Mouse (Mus musculus): Measurements from ENCODE around the gene Spata18. TPM values are rescaled to one million over a fixed set of nuclear protein-coding genes. Genes with fewer than 3 reads are reported as not detected.

Spata18 gene
- polyA plus RNA-seq, 1 experiment from 2014 or later = 0.62 TPM

- no peak overlapping the region for H3K4me2 ChIP-seq (ENCODE audit: low read length)
- H3K9me3 ChIP-seq (replicated peaks; ENCODE audit: control insufficient read depth, low read length, poor library complexity, severe bottlenecking) = no peaks in the 10 kb centered on the region
- H3K27ac ChIP-seq (ENCODE audit: low read length) = no peak overlapping the region
- peaks cover 10% of the 10 kb centered on the region for H3K4me1 ChIP-seq (ENCODE audit: control insufficient read depth, insufficient read depth, low read length)
- H3K36me3 ChIP-seq (ENCODE audit: control insufficient read depth, insufficient read depth, low read length) = no peaks in the 10 kb centered on the region
- 82% methylated on average over 4 of the region's 4 CpGs for WGBS
- H3K4me3 ChIP-seq (ENCODE audit: low read depth, low read length) = no peak overlapping the region
- H3K9ac ChIP-seq (ENCODE audit: low read depth, low read length) = no peak overlapping the region
- no peaks in the 10 kb centered on the region for H3K27me3 ChIP-seq (ENCODE audit: control insufficient read depth, insufficient read depth, low read depth, low read length)
- ATAC-seq = no peak
Measured at GRCm38 (mm10) chr5:73642091-73642490, 9.1 kb upstream of the Spata18 start.

DNA sequence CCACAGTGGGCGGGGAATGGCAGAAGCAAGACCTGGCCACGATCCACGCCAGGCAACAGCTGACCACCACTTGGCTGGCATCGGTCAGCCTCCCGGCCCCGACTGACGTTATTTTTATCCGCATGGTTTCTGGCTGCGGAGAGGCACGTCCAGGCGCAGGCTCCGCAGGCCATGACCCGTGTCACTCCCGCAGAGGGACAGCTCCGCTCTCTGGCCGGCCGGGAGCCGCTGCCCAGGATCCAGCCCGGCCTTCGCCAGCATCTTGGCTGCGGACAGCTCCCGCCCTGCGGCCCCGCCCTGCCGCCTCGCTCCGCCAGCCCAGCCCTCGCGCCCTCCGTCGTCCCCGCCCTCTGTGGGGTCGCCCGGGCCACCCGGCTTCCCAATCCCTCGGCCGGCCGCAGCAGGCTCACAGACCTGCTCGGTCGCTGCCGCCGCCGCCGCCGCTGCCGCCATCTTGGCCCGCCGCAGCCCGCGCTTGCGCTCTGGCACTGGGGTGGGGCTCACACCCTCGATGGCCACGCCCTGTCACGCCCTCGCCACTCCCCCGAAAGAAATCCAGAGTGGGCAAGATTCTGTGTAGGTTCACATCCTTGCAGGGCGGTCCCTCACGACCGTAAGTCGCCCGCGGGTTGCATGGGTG, 3.8 kb upstream of the Spata18 start, which contains the start of gene Sgcb:
Gene Sgcb, minus strand, starts transcription at position 530 of the 640 bp plus-strand sequence.
- Histone ChIP-seq H3K4me1 (ENCODE audit: control insufficient read depth, insufficient read depth, low read length) (peaks cover 19% of the 10 kb centered on the region), H3K27me3 (ENCODE audit: control insufficient read depth, insufficient read depth, low read depth, low read length) (peaks cover 27% of the 10 kb centered on the region), H3K36me3 (ENCODE audit: control insufficient read depth, insufficient read depth, low read length) (no peaks in the 10 kb centered on the region), H3K27ac (ENCODE audit: low read length) (peak within 1 kb of the TSS; percentile 45; the same call in 1 of the 2 replicates), H3K4me2 (ENCODE audit: low read length) (peak within 1 kb of the TSS; percentile 71), H3K4me3 (ENCODE audit: low read depth, low read length) (peak within 1 kb of the TSS; percentile 69), H3K9me3 (replicated peaks; ENCODE audit: control insufficient read depth, low read length, poor library complexity, severe bottlenecking) (no peaks in the 10 kb centered on the region), H3K9ac (ENCODE audit: low read depth, low read length) (peak within 1 kb of the TSS; percentile 82)
- peak; percentile 87 for ATAC-seq
- WGBS = under 1% methylated on average over 55 of the region's 62 CpGs

- Histone ChIP-seq H3K9me3 (replicated peaks; ENCODE audit: control insufficient read depth, low read length, poor library complexity, severe bottlenecking) (no peaks in the 10 kb centered on the region), H3K27me3 (ENCODE audit: control insufficient read depth, insufficient read depth, low read depth, low read length) (peaks cover 32% of the 10 kb centered on the region), H3K4me2 (ENCODE audit: low read length) (peak overlapping the region; percentile 77), H3K27ac (ENCODE audit: low read length) (no peak overlapping the region), H3K9ac (ENCODE audit: low read depth, low read length) (no peak overlapping the region), H3K36me3 (ENCODE audit: control insufficient read depth, insufficient read depth, low read length) (no peaks in the 10 kb centered on the region), H3K4me3 (ENCODE audit: low read depth, low read length) (peak overlapping the region; percentile 40), H3K4me1 (ENCODE audit: control insufficient read depth, insufficient read depth, low read length) (peaks cover 19% of the 10 kb centered on the region)
- ATAC-seq = no peak
- WGBS = under 1% methylated on average over 15 of the region's 15 CpGs
Measured at GRCm38 (mm10) chr5:73650365-73650964, 714 bp upstream of the Spata18 start.

DNA sequence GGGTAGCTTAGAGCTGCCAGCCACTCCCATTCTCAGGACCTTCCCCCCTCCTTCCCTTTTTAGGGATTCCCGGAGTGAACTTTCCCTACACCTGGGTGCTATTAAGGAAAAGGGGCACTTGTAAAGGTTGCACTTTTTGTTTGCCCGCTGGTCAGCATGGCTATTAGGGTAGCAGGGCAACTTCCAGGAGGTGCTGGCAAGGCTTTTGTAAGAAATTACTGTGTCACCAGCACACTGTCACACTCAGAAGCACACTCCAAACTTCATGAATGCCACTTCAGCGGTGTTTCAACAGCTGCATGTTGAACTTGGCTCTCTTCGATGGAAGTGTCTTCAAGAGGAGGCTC, 649 bp downstream of the Spata18 start:
- no peak for ATAC-seq
- Histone ChIP-seq H3K36me3 (ENCODE audit: control insufficient read depth, insufficient read depth, low read length) (no peaks in the 10 kb centered on the region), H3K4me1 (ENCODE audit: control insufficient read depth, insufficient read depth, low read length) (peaks cover 14% of the 10 kb centered on the region), H3K4me2 (ENCODE audit: low read length) (peak overlapping the region; percentile 77), H3K4me3 (ENCODE audit: low read depth, low read length) (peak overlapping the region; percentile 40; the same call in 1 of the 2 replicates), H3K27me3 (ENCODE audit: control insufficient read depth, insufficient read depth, low read depth, low read length) (peaks cover 32% of the 10 kb centered on the region), H3K27ac (ENCODE audit: low read length) (no peak overlapping the region), H3K9me3 (replicated peaks; ENCODE audit: control insufficient read depth, low read length, poor library complexity, severe bottlenecking) (no peaks in the 10 kb centered on the region), H3K9ac (ENCODE audit: low read depth, low read length) (no peak overlapping the region)
- WGBS = 3% methylated on average over 4 of the region's 4 CpGs

- Histone ChIP-seq H3K27ac (ENCODE audit: low read length) (no peak overlapping the region), H3K9me3 (replicated peaks; ENCODE audit: control insufficient read depth, low read length, poor library complexity, severe bottlenecking) (no peaks in the 10 kb centered on the region), H3K9ac (ENCODE audit: low read depth, low read length) (no peak overlapping the region), H3K4me1 (ENCODE audit: control insufficient read depth, insufficient read depth, low read length) (no peaks in the 10 kb centered on the region), H3K4me3 (ENCODE audit: low read depth, low read length) (no peak overlapping the region), H3K4me2 (ENCODE audit: low read length) (no peak overlapping the region), H3K36me3 (ENCODE audit: control insufficient read depth, insufficient read depth, low read length) (no peaks in the 10 kb centered on the region), H3K27me3 (ENCODE audit: control insufficient read depth, insufficient read depth, low read depth, low read length) (0 out of 2 replicates have a peak, but pooled peaks cover 2% of the 10 kb centered on the region)
- 88% methylated on average over 2 of the region's 2 CpGs for WGBS
- ATAC-seq = no peak
Measured at GRCm38 (mm10) chr5:73666695-73667094, 15.5 kb downstream of the Spata18 start.

DNA sequence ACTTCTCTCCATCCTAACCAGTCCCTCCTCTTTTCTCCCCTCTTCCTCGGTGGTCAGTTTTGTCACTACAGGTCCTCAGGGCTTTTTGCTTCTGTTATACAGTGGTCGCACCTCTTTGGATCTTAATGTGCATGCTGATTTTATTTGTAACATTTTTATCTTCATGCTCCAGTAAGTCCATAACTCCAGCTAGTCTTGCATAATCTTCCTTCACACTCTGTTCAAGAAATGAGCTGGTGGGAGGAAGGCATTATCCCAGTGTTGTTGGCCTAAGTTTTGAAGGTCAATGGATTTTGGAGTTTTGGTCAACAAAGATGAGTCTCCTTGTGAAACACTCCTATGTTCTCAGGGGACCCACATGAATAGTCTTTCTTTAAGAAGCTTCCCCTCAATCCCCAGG, 16.7 kb downstream of the Spata18 start:
- Histone ChIP-seq H3K4me2 (ENCODE audit: low read length) (no peak overlapping the region), H3K36me3 (ENCODE audit: control insufficient read depth, insufficient read depth, low read length) (no peaks in the 10 kb centered on the region), H3K9me3 (replicated peaks; ENCODE audit: control insufficient read depth, low read length, poor library complexity, severe bottlenecking) (no peaks in the 10 kb centered on the region), H3K27ac (ENCODE audit: low read length) (no peak overlapping the region), H3K27me3 (ENCODE audit: control insufficient read depth, insufficient read depth, low read depth, low read length) (0 out of 2 replicates have a peak, but pooled peaks cover 2% of the 10 kb centered on the region), H3K4me3 (ENCODE audit: low read depth, low read length) (no peak overlapping the region), H3K4me1 (ENCODE audit: control insufficient read depth, insufficient read depth, low read length) (no peaks in the 10 kb centered on the region), H3K9ac (ENCODE audit: low read depth, low read length) (no peak overlapping the region)
- ATAC-seq = no peak
- 86% methylated on average over 2 of the region's 2 CpGs for WGBS

DNA sequence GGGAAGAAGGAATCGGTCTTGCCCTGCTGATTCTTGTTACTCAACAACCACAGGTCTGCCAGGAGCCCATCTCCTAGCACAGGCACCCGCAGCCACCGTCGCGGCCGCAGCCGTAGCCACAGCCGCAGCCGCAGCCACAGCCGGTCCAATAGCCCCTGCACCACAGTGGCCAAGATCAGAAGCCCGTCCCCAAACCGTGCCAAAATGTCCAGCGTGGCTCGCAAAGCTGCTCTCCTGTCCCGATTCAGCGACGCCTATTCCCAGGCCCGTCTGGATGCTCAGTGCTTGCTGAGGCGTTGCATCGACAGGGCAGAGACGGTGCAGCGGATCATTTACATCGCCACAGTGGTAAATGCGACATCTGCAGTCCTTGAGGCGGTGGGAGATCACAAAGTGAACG, 18.2 kb downstream of the Spata18 start:
- 0 out of 2 replicates have a peak, but pooled peaks cover 2% of the 10 kb centered on the region for H3K27me3 ChIP-seq (ENCODE audit: control insufficient read depth, insufficient read depth, low read depth, low read length)
- no peaks in the 10 kb centered on the region for H3K9me3 ChIP-seq (replicated peaks; ENCODE audit: control insufficient read depth, low read length, poor library complexity, severe bottlenecking)
- H3K4me1 ChIP-seq (ENCODE audit: control insufficient read depth, insufficient read depth, low read length) = no peaks in the 10 kb centered on the region
- ATAC-seq = no peak
- 48% methylated on average over 26 of the region's 26 CpGs for WGBS
- no peak overlapping the region for H3K9ac ChIP-seq (ENCODE audit: low read depth, low read length)
- peak overlapping the region; percentile 45 for H3K4me2 ChIP-seq (ENCODE audit: low read length)
- no peak overlapping the region; the same call in 1 of the 2 replicates for H3K4me3 ChIP-seq (ENCODE audit: low read depth, low read length)
- H3K36me3 ChIP-seq (ENCODE audit: control insufficient read depth, insufficient read depth, low read length) = no peaks in the 10 kb centered on the region
- no peak overlapping the region for H3K27ac ChIP-seq (ENCODE audit: low read length)

- no peak for ATAC-seq
- H3K9me3 ChIP-seq (replicated peaks; ENCODE audit: control insufficient read depth, low read length, poor library complexity, severe bottlenecking) = no peaks in the 10 kb centered on the region
- H3K27me3 ChIP-seq (ENCODE audit: control insufficient read depth, insufficient read depth, low read depth, low read length) = no peaks in the 10 kb centered on the region
- no peaks in the 10 kb centered on the region for H3K4me1 ChIP-seq (ENCODE audit: control insufficient read depth, insufficient read depth, low read length)
- 87% methylated on average over 3 of the region's 3 CpGs for WGBS
- no peak overlapping the region for H3K4me2 ChIP-seq (ENCODE audit: low read length)
- no peak overlapping the region for H3K27ac ChIP-seq (ENCODE audit: low read length)
- H3K4me3 ChIP-seq (ENCODE audit: low read depth, low read length) = no peak overlapping the region
- H3K9ac ChIP-seq (ENCODE audit: low read depth, low read length) = no peak overlapping the region
- H3K36me3 ChIP-seq (ENCODE audit: control insufficient read depth, insufficient read depth, low read length) = no peaks in the 10 kb centered on the region
Measured at GRCm38 (mm10) chr5:73675604-73676003, 24.4 kb downstream of the Spata18 start.

- Histone ChIP-seq H3K27me3 (ENCODE audit: control insufficient read depth, insufficient read depth, low read depth, low read length) (no peaks in the 10 kb centered on the region), H3K9ac (ENCODE audit: low read depth, low read length) (no peak overlapping the region), H3K4me2 (ENCODE audit: low read length) (no peak overlapping the region), H3K36me3 (ENCODE audit: control insufficient read depth, insufficient read depth, low read length) (no peaks in the 10 kb centered on the region), H3K9me3 (replicated peaks; ENCODE audit: control insufficient read depth, low read length, poor library complexity, severe bottlenecking) (no peaks in the 10 kb centered on the region), H3K4me1 (ENCODE audit: control insufficient read depth, insufficient read depth, low read length) (no peaks in the 10 kb centered on the region), H3K27ac (ENCODE audit: low read length) (no peak overlapping the region), H3K4me3 (ENCODE audit: low read depth, low read length) (no peak overlapping the region)
- 61% methylated on average over 13 of the region's 13 CpGs for WGBS
- ATAC-seq = no peak
Measured at GRCm38 (mm10) chr5:73676626-73677025, 25.4 kb downstream of the Spata18 start.

Measured in midbrain, embryonic 16.5 days (tissue).